16 mouse cellular contexts compared by ENCODE assay signal in the genomic region with DNA sequence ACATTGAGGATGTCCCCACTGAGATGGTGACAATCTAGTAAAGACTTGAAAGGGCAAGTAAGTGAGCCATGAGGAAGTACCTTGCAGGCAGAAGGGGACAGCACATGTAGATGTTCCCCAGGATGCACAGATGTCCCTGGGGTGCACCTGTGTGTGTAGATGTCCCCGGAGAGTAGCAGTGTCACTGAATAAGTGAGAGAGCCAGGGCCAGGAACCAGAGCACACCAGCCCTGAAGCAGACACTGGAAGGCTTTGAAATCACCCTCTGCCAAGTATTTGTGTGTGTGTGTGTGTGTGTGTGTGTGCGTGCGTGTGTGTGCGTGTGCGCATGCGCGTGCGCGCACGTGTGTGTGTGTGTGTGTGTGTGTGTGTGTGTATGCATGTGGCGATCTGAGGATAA.
"Had no signal": no experiment of that assay in that cellular context is flagged by ENCODE, and none has a peak within 500 bp of the region (broad histone marks: within the 10 kb centered on the region; RNA-seq: fewer than 3 reads in every experiment).

No protein-coding gene starts in this region.

- H3K4me3 ChIP-seq: neural tube, embryonic 13.5 days; neural tube, embryonic 15.5 days; stomach, embryonic 15.5 days had no signal

- DNase-seq: retina, postnatal 1 day; right cerebral cortex, adult 18-20 months; right cerebral cortex, postnatal 14 days; right cerebral cortex, postnatal 25 days; right cerebral cortex, postnatal 4 days; spleen, adult 18-20 months; thymus, adult 18-20 months; thymus, adult 2 months; thymus, postnatal 14 days; thymus, postnatal 25 days; thymus, postnatal 36 days; thymus, postnatal 4 days had no signal

- H3K9ac ChIP-seq: neural tube, embryonic 13.5 days; neural tube, embryonic 15.5 days; stomach, embryonic 15.5 days had no signal

- H3K27me3 ChIP-seq: neural tube, embryonic 15.5 days; stomach, embryonic 15.5 days had no signal

- H3K4me1 ChIP-seq: stomach, embryonic 15.5 days had no signal

- H3K27ac ChIP-seq: neural tube, embryonic 13.5 days; neural tube, embryonic 15.5 days; stomach, embryonic 15.5 days; stomach, postnatal 0 days had no signal

- H3K36me3 ChIP-seq: neural tube, embryonic 13.5 days; neural tube, embryonic 15.5 days; stomach, embryonic 15.5 days had no signal

- H3K9me3 ChIP-seq: neural tube, embryonic 13.5 days; neural tube, embryonic 15.5 days; stomach, embryonic 15.5 days had no signal

- H3K4me2 ChIP-seq: neural tube, embryonic 13.5 days; neural tube, embryonic 15.5 days; stomach, embryonic 15.5 days had no signal
